11 mouse cellular contexts compared by ENCODE assay signal in the genomic region with DNA sequence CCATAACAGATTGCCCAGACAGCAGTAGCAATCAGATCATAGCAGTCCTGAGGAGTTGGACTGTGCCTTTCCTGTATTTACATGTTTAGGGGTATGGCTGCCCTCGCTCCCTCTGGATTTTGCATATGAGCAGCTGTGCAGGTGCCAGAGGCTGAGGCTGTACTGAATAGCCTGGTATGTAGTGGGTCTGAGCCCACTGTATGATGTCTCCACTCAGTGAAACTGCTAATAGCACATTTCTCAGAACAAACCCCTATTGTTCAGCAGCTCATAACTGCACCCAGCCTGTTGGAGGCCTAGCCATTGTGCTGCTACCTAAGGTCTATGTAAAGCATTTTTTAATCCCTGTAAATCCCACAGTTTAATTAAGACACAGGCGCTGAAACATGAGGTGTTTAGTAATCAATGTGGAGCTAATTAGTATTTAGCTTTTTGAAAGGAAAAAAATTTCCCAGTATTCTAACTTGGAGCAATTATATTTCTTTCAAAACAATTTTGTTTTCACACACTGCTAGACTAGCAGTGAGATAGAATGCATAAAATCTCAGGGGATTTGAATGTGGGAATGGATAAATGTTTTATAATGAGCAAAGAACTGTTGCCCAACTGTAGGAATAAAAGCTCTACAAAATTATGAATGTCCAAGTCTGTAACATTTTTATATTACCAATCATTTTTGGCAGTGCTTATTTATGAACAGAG.
A peak's percentile ranks its signal among the peaks of the same experiment; 100 is the strongest.
DNase-seq lines count a peak whose midpoint lies in the region; ATAC-seq and TF ChIP-seq lines count a peak whose summit lies in the region.
"Had no signal": no experiment of that assay in that cellular context is flagged by ENCODE, and none has a peak within 500 bp of the region (broad histone marks: within the 10 kb centered on the region; RNA-seq: fewer than 3 reads in every experiment).

No protein-coding gene starts in this region.

- TF ChIP-seq POLR2A in cerebellum, adult 2 months (IDR thresholded peaks at IDR 0.05; ENCODE audit: borderline replicate concordance, insufficient read depth, low read length): no peak
- no peak for TF ChIP-seq POLR2A in heart, adult 2 months (IDR thresholded peaks at IDR 0.05; ENCODE audit: insufficient read depth, low read depth, low read length)

- peak; percentile 79 for ATAC-seq in midbrain, embryonic 11.5 days (ENCODE audit: low FRiP score)
- ATAC-seq in liver, embryonic 12.5 days: no peak
- ATAC-seq: activated CD4-positive, CD25-positive, alpha-beta regulatory T cell, adult 4 months had no signal

- H3K4me3 ChIP-seq in cerebellum, adult 2 months (replicated peaks; ENCODE audit: insufficient read depth, low read depth, low read length): no peak overlapping the region
- H3K4me3 ChIP-seq in midbrain, embryonic 11.5 days (ENCODE audit: low read depth, low read length): no peak overlapping the region
- H3K4me3 ChIP-seq in midbrain, embryonic 10.5 days: no peak overlapping the region
- H3K4me3 ChIP-seq in heart, adult 2 months: no peak overlapping the region
- no peak overlapping the region for H3K4me3 ChIP-seq in liver, embryonic 12.5 days

- no peak overlapping the region for H3K9ac ChIP-seq in midbrain, embryonic 11.5 days (ENCODE audit: low read length)
- no peak overlapping the region for H3K9ac ChIP-seq in heart, adult 2 months (ENCODE audit: low read depth, low read length)
- no peak overlapping the region for H3K9ac ChIP-seq in liver, embryonic 12.5 days

- H3K4me2 ChIP-seq in midbrain, embryonic 11.5 days: no peak overlapping the region
- H3K4me2 ChIP-seq in liver, embryonic 12.5 days: no peak overlapping the region

- no peaks in the 10 kb centered on the region; the same call in 1 of the 2 replicates for H3K79me2 ChIP-seq in heart, adult 2 months (replicated peaks; ENCODE audit: control insufficient read depth, insufficient read depth, low read length)

- no peak for TF ChIP-seq CTCF in cerebellum, adult 2 months (IDR thresholded peaks at IDR 0.05; ENCODE audit: borderline replicate concordance, insufficient read depth, low read depth, low read length)
- no peak for TF ChIP-seq CTCF in heart, adult 2 months (IDR thresholded peaks at IDR 0.05)

- H3K36me3 ChIP-seq in midbrain, embryonic 11.5 days (ENCODE audit: control insufficient read depth, insufficient read depth, low read length): no peaks in the 10 kb centered on the region
- H3K36me3 ChIP-seq in midbrain, embryonic 10.5 days: no peaks in the 10 kb centered on the region
- H3K36me3 ChIP-seq in heart, adult 2 months (ENCODE audit: control insufficient read depth, insufficient read depth, low read length): no peaks in the 10 kb centered on the region
- no peaks in the 10 kb centered on the region for H3K36me3 ChIP-seq in liver, embryonic 12.5 days

- TF ChIP-seq EP300 in heart, adult 2 months (IDR thresholded peaks at IDR 0.05; ENCODE audit: insufficient read depth, low read depth, low read length): no peak

- H3K4me1 ChIP-seq in cerebellum, adult 2 months (ENCODE audit: control insufficient read depth, insufficient read depth, low read length): no peaks in the 10 kb centered on the region
- H3K4me1 ChIP-seq in midbrain, embryonic 11.5 days (ENCODE audit: control insufficient read depth, insufficient read depth, low read length): 0 out of 2 replicates have a peak, but pooled peaks cover 3% of the 10 kb centered on the region
- H3K4me1 ChIP-seq in midbrain, embryonic 10.5 days: peaks cover 4% of the 10 kb centered on the region
- peaks cover 2% of the 10 kb centered on the region for H3K4me1 ChIP-seq in heart, adult 2 months (ENCODE audit: control insufficient read depth, insufficient read depth, low read length)
- no peaks in the 10 kb centered on the region for H3K4me1 ChIP-seq in liver, embryonic 12.5 days

- H3K27ac ChIP-seq in cerebellum, adult 2 months (ENCODE audit: insufficient read depth, low read length): 0 out of 2 replicates have a peak overlapping the region, but pooled peaks have one; percentile 20
- H3K27ac ChIP-seq in midbrain, embryonic 11.5 days (ENCODE audit: low read depth, low read length): peak overlapping the region; percentile 40; the same call in 1 of the 2 replicates
- H3K27ac ChIP-seq in midbrain, embryonic 10.5 days (replicated peaks): no peak overlapping the region
- no peak overlapping the region for H3K27ac ChIP-seq in heart, adult 2 months
- no peak overlapping the region for H3K27ac ChIP-seq in liver, embryonic 12.5 days

- WGBS in cerebellum, adult 2 months: 65% methylated on average over 2 of the region's 2 CpGs
- 58% methylated on average over 2 of the region's 2 CpGs for WGBS in midbrain, embryonic 11.5 days
- 67% methylated on average over 2 of the region's 2 CpGs for WGBS in midbrain, embryonic 10.5 days
- 91% methylated on average over 2 of the region's 2 CpGs for WGBS in heart, adult 2 months
- 61% methylated on average over 2 of the region's 2 CpGs for WGBS in liver, embryonic 12.5 days (ENCODE audit: insufficient replicate concordance)

- H3K9me3 ChIP-seq in midbrain, embryonic 11.5 days (ENCODE audit: control insufficient read depth, low read length): no peaks in the 10 kb centered on the region
- no peaks in the 10 kb centered on the region for H3K9me3 ChIP-seq in midbrain, embryonic 10.5 days (replicated peaks)
- no peaks in the 10 kb centered on the region for H3K9me3 ChIP-seq in liver, embryonic 12.5 days (replicated peaks)

- DNase-seq in cerebellum, adult 2 months: no peak
- no peak for DNase-seq in cerebellum, adult 9-10 months
- no peak for DNase-seq in midbrain, embryonic 11.5 days (ENCODE audit: low spot score, missing footprints)
- no peak for DNase-seq in midbrain, embryonic 10.5 days (ENCODE audit: low spot score)
- DNase-seq in mesoderm, embryonic 11.5 days (ENCODE audit: low read depth, low spot score): peak; percentile 18
- DNase-seq in heart, adult 2 months: no peak
- no peak for DNase-seq in adrenal gland, adult 2 months
- DNase-seq: kidney, postnatal 14 days; lung, postnatal 36 days had no signal

- intact Hi-C loops in heart, adult 2 months (cut with DNase I): no loop called here

- no peaks in the 10 kb centered on the region for H3K27me3 ChIP-seq in cerebellum, adult 2 months (ENCODE audit: control insufficient read depth, insufficient read depth, low read length)
- H3K27me3 ChIP-seq in midbrain, embryonic 11.5 days (ENCODE audit: control insufficient read depth, insufficient read depth, low read length): no peaks in the 10 kb centered on the region
- no peaks in the 10 kb centered on the region for H3K27me3 ChIP-seq in midbrain, embryonic 10.5 days (ENCODE audit: low read depth, poor library complexity, severe bottlenecking)
- H3K27me3 ChIP-seq in heart, adult 2 months (ENCODE audit: control insufficient read depth, insufficient read depth, low read length): no peaks in the 10 kb centered on the region
- H3K27me3 ChIP-seq in liver, embryonic 12.5 days (replicated peaks): no peaks in the 10 kb centered on the region

Comparison
In these comparisons a context has a peak if more than half of its experiments do, and no peak if none do; other contexts are left out.
1. H3K27ac ChIP-seq: peak in cerebellum, adult 2 months (single experiment) and midbrain, embryonic 11.5 days (single experiment); none in midbrain, embryonic 10.5 days (single experiment), heart, adult 2 months (single experiment) and liver, embryonic 12.5 days (single experiment).